Mouse (Mus musculus): ENCODE measurements around the gene Kcnk16. TPM values are rescaled to one million over a fixed set of nuclear protein-coding genes. Genes with fewer than 3 reads are reported as not detected.

Kcnk16 gene
- polyA plus RNA-seq, 1 experiment = not detected

- TF ChIP-seq CTCF (IDR thresholded peaks at IDR 0.05; ENCODE audit: low read depth, low read length) (no peak), POLR2A (IDR thresholded peaks at IDR 0.05; ENCODE audit: borderline replicate concordance, low read depth, low read length) (no peak)
- Histone ChIP-seq H3K4me1 (ENCODE audit: control insufficient read depth, insufficient read depth, low read length) (no peaks in the 10 kb centered on the region), H3K4me3 (ENCODE audit: insufficient read depth, low read length) (no peak overlapping the region), H3K27ac (ENCODE audit: insufficient read depth, low read depth, low read length) (no peak overlapping the region)
Measured at GRCm38 (mm10) chr14:20221083-20221482, 47.9 kb downstream of the Kcnk16 start.

GRCm38 (mm10) chr14:20219849-20220248 lies 49.1 kb downstream of the Kcnk16 start:
- H3K4me3 ChIP-seq (ENCODE audit: insufficient read depth, low read length) = no peak overlapping the region
- no peak for TF ChIP-seq POLR2A (IDR thresholded peaks at IDR 0.05; ENCODE audit: borderline replicate concordance, low read depth, low read length)
- TF ChIP-seq CTCF (IDR thresholded peaks at IDR 0.05; ENCODE audit: low read depth, low read length) = no peak

DNA sequence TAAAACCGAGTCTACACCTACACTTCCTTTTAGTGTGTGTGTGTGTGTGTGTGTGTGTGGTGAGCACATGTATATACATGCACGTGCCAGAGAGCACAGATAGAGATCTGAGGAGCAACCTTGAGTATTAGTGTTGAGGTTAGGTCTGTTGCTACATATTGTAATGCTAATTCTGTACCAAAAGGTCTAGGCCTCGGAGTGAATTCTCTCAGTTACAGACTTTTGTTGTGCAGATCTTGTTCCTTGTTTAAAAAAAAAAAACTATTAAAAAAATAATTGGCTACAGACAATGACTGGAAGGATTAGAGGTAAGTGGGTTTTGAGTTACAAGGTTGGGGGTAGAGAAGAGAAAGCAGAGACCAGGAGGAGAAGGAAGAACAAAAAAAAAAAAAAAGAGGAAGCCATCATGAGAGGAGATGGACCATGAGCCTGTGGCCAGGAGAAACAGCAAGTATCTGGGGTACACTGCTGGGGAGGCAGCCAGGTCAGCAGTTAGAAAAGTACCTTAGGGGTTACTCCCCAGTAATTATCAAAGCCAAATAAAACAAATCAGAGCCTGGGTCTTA lies 51.6 kb downstream of the Kcnk16 start:
- no peaks in the 10 kb centered on the region for H3K4me1 ChIP-seq (ENCODE audit: control insufficient read depth, insufficient read depth, low read length)
- H3K4me3 ChIP-seq (ENCODE audit: insufficient read depth, low read length) = no peak overlapping the region
- no peak overlapping the region for H3K27ac ChIP-seq (ENCODE audit: insufficient read depth, low read depth, low read length)
- no peak for TF ChIP-seq POLR2A (IDR thresholded peaks at IDR 0.05; ENCODE audit: borderline replicate concordance, low read depth, low read length)
- no peak for TF ChIP-seq CTCF (IDR thresholded peaks at IDR 0.05; ENCODE audit: low read depth, low read length)

More at GRCm38 (mm10) chr14:20219849-20220248, 49.1 kb downstream of the Kcnk16 start:
- H3K4me1 ChIP-seq (ENCODE audit: control insufficient read depth, insufficient read depth, low read length) = no peaks in the 10 kb centered on the region
- no peak overlapping the region for H3K27ac ChIP-seq (ENCODE audit: insufficient read depth, low read depth, low read length)

DNA sequence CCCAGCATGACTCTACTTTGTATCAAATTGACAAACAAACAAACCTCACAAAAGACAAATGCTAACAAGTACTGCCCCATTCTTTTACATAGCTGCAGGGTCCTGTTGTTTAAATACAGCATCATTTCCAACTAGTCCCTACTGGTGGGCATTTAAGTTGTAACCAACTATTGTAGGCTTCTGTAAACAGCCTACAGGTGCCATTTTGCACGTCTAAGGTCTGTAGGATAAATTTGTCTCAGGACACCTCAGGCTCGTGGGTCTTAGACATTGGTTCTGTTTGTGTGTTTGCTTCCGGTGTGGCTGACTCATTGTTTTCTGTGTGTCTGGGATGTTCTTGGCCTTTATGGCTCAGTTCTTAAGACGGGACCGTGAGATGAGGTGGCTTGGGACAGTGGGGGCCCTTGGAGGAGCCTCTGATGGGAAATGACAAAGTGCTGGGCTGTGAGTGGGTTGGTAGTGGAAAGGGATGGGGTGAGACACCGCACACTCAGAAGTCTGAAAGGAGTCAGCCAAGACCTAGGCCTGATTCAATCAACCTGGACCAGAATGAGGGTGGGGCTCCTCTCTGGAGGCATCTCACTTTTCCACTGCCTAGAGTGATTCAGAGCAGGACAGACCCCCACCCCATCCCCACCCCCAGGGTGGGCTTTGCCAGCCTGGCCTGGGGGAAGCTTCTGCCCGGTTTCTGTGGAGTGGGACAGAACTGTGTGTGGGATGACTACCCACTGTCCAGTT lies 52.3 kb downstream of the Kcnk16 start:
- no peak for TF ChIP-seq CTCF (IDR thresholded peaks at IDR 0.05; ENCODE audit: low read depth, low read length)
- TF ChIP-seq POLR2A (IDR thresholded peaks at IDR 0.05; ENCODE audit: borderline replicate concordance, low read depth, low read length) = no peak
- no peaks in the 10 kb centered on the region for H3K4me1 ChIP-seq (ENCODE audit: control insufficient read depth, insufficient read depth, low read length)
- H3K27ac ChIP-seq (ENCODE audit: insufficient read depth, low read depth, low read length) = no peak overlapping the region
- no peak overlapping the region for H3K4me3 ChIP-seq (ENCODE audit: insufficient read depth, low read length)

DNA sequence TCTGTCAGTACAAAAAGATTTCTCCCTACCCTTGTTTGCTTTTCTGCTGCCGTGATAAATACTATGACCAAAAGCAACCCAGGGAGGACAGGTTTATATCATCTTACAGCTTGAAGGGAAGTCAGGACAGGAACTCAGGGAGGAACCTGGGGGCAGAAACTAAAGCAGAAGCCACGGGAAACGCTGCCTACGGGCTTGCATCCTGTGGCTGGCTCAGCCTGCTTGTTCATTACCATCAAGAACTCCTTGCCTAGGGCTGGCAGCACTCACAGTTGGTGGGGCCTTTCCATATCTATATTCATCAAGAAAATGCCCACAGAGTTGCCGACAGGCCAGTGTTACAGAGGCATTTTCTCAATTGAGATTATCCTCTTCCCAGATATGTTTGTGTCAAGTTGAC lies 53.2 kb downstream of the Kcnk16 start:
- no peak for TF ChIP-seq POLR2A (IDR thresholded peaks at IDR 0.05; ENCODE audit: borderline replicate concordance, low read depth, low read length)
- no peak for TF ChIP-seq CTCF (IDR thresholded peaks at IDR 0.05; ENCODE audit: low read depth, low read length)
- Histone ChIP-seq H3K4me1 (ENCODE audit: control insufficient read depth, insufficient read depth, low read length) (no peaks in the 10 kb centered on the region), H3K27ac (ENCODE audit: insufficient read depth, low read depth, low read length) (no peak overlapping the region), H3K4me3 (ENCODE audit: insufficient read depth, low read length) (no peak overlapping the region)

GRCm38 (mm10) chr14:20214125-20214524 lies 54.9 kb downstream of the Kcnk16 start:
- no peak for TF ChIP-seq POLR2A (IDR thresholded peaks at IDR 0.05; ENCODE audit: borderline replicate concordance, low read depth, low read length)
- no peak for TF ChIP-seq CTCF (IDR thresholded peaks at IDR 0.05; ENCODE audit: low read depth, low read length)
- Histone ChIP-seq H3K4me3 (ENCODE audit: insufficient read depth, low read length) (no peak overlapping the region), H3K27ac (ENCODE audit: insufficient read depth, low read depth, low read length) (no peak overlapping the region), H3K4me1 (ENCODE audit: control insufficient read depth, insufficient read depth, low read length) (no peaks in the 10 kb centered on the region)

DNA sequence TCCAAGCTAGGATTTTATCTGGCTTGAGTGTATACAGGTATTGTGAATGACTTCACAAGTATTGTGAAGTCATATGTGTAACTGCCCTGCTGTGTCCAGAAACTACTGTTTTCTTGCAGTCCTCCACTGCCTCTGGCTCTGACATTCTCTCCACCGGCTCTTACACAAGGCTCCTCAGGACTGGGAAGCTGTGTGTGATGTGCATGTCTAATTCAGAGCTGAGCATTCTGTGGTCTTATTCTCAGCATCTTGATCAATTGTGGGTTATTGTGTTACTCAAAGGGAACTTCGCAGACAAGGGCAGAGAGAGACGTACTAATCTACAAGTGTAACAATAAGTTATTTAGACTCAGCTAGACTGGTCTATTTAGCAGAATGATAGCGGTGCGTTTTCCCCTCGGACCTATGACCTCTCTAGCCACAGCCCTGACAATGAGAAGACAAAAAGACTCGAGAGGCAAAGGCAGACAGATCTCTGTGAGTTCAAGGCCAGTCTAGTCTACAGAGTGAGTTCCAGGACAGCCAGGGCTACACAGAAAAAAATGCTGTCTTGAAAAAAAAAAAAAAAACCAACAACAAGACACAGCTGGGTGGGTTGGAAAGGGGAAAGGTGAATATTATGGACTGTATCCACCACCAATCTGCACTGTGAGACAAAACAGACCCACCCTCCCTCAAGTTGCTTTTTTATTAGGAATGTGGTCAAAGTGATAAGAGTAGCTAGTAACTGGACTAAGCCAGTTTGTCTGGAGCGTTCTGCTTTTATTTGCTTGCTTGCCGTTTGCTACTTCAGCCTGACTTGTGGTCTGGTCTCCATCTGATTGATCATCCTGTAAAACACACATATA lies 57.0 kb downstream of the Kcnk16 start:
- H3K4me1 ChIP-seq (ENCODE audit: control insufficient read depth, insufficient read depth, low read length) = no peaks in the 10 kb centered on the region
- TF ChIP-seq CTCF (IDR thresholded peaks at IDR 0.05; ENCODE audit: low read depth, low read length) (no peak), POLR2A (IDR thresholded peaks at IDR 0.05; ENCODE audit: borderline replicate concordance, low read depth, low read length) (no peak)
- no peak overlapping the region for H3K4me3 ChIP-seq (ENCODE audit: insufficient read depth, low read length)
- H3K27ac ChIP-seq (ENCODE audit: insufficient read depth, low read depth, low read length) = no peak overlapping the region

Other genes with a start within 250 kb of the Kcnk16 start
- 9.4 and 9.8 TPM in 2 replicates for gene Saysd1, start 130.7 kb downstream of the Kcnk16 start, polyA plus RNA-seq (2012; ENCODE audit: insufficient read depth, insufficient read length, missing spikeins)
- 0.16 and 0.45 TPM in 2 replicates for gene Kcnk5, start 87.4 kb downstream of the Kcnk16 start, polyA plus RNA-seq (2012; ENCODE audit: insufficient read depth, insufficient read length, missing spikeins)
- gene Nudt13, start 25.5 kb upstream of the Kcnk16 start, polyA plus RNA-seq (2012; ENCODE audit: insufficient read depth, insufficient read length, missing spikeins) = 35.8 and 36.6 TPM in 2 replicates
- 25.0 and 29.4 TPM in 2 replicates for gene Ecd, start 78.9 kb upstream of the Kcnk16 start, polyA plus RNA-seq (2012; ENCODE audit: insufficient read depth, insufficient read length, missing spikeins)
- 21.4 and 30.6 TPM in 2 replicates for gene Fam149b, start 79.0 kb upstream of the Kcnk16 start, polyA plus RNA-seq (2012; ENCODE audit: insufficient read depth, insufficient read length, missing spikeins)
- gene Dnajc9, start 119.7 kb upstream of the Kcnk16 start, polyA plus RNA-seq (2012; ENCODE audit: insufficient read depth, insufficient read length, missing spikeins) = 42.3 and 49.4 TPM in 2 replicates
- gene Mrps16, start 124.4 kb upstream of the Kcnk16 start, polyA plus RNA-seq (2012; ENCODE audit: insufficient read depth, insufficient read length, missing spikeins) = 37.0 and 37.5 TPM in 2 replicates
- gene Cfap70, start 183.0 kb upstream of the Kcnk16 start, polyA plus RNA-seq (2012; ENCODE audit: insufficient read depth, insufficient read length, missing spikeins) = not detected in 2 replicates
- 140 and 141 TPM in 2 replicates for gene Anxa7, start 210.9 kb upstream of the Kcnk16 start, polyA plus RNA-seq (2012; ENCODE audit: insufficient read depth, insufficient read length, missing spikeins)
- gene Mss51, start 227.7 kb upstream of the Kcnk16 start, polyA plus RNA-seq (2012; ENCODE audit: insufficient read depth, insufficient read length, missing spikeins) = 1.9 and 2.4 TPM in 2 replicates